ENCODE assay signal across 10 mouse cellular contexts in genomic region chr2:110710055-110710720, GRCm38 (mm10). TPM values are rescaled to one million over a fixed set of nuclear protein-coding genes. Genes with fewer than 3 reads are reported as not detected.
DNase-seq lines count a peak whose midpoint lies in the region; ATAC-seq and TF ChIP-seq lines count a peak whose summit lies in the region.
"Had no signal": no experiment of that assay in that cellular context is flagged by ENCODE, and none has a peak within 500 bp of the region (broad histone marks: within the 10 kb centered on the region; RNA-seq: fewer than 3 reads in every experiment).

No protein-coding gene starts in this region.

- 84% methylated on average over 10 of the region's 10 CpGs for WGBS in hindbrain, embryonic 13.5 days

- no peak overlapping the region for H3K27ac ChIP-seq in gastrocnemius, adult 2 months
- no peak overlapping the region for H3K27ac ChIP-seq in hindbrain, embryonic 13.5 days
- H3K27ac ChIP-seq: neural tube, embryonic 13.5 days had no signal

- DNase-seq in gastrocnemius, adult 2 months: peak; percentile 46
- DNase-seq in gastrocnemius, postnatal 4 days (ENCODE audit: low spot score in 2 of 2): no peak
- DNase-seq in adrenal gland, postnatal 25 days: peak; percentile 4
- peak; percentile 13 to 35 for DNase-seq in heart, adult 9 months (ENCODE audit: low spot score in 2 of 2)
- DNase-seq in lung, postnatal 14 days: peak; percentile 13
- DNase-seq in retina, embryonic 14.5 days (ENCODE audit: low spot score): no peak

- H3K9ac ChIP-seq in hindbrain, embryonic 13.5 days: no peak overlapping the region
- H3K9ac ChIP-seq: neural tube, embryonic 13.5 days had no signal

- no peaks in the 10 kb centered on the region for H3K4me1 ChIP-seq in hindbrain, embryonic 13.5 days (replicated peaks)
- H3K4me1 ChIP-seq: neural tube, embryonic 13.5 days had no signal

- H3K27me3 ChIP-seq in hindbrain, embryonic 13.5 days: no peaks in the 10 kb centered on the region
- H3K27me3 ChIP-seq: neural tube, embryonic 13.5 days had no signal

- no peaks in the 10 kb centered on the region for H3K9me3 ChIP-seq in hindbrain, embryonic 13.5 days
- H3K9me3 ChIP-seq: neural tube, embryonic 13.5 days had no signal

- no peak overlapping the region for H3K4me2 ChIP-seq in hindbrain, embryonic 13.5 days
- H3K4me2 ChIP-seq: neural tube, embryonic 13.5 days had no signal

- ATAC-seq in hindbrain, embryonic 13.5 days (ENCODE audit: low FRiP score): no peak
- ATAC-seq in inflammation-experienced regulatory T-cells, adult 6 months: no peak

- intact Hi-C loops in gastrocnemius, adult 2 months (cut with DNase I): no loop called here

- no peaks in the 10 kb centered on the region for H3K36me3 ChIP-seq in hindbrain, embryonic 13.5 days
- H3K36me3 ChIP-seq: neural tube, embryonic 13.5 days had no signal

- no peak for TF ChIP-seq CTCF in gastrocnemius, adult 2 months (IDR thresholded peaks at IDR 0.05)

- H3K4me3 ChIP-seq in gastrocnemius, adult 2 months: no peak overlapping the region
- no peak overlapping the region for H3K4me3 ChIP-seq in hindbrain, embryonic 13.5 days
- H3K4me3 ChIP-seq: neural tube, embryonic 13.5 days had no signal

RNA-seq across cellular contexts. Expression of gene Muc15, which starts 11.0 kb away (rescaled TPM):
- total RNA-seq in gastrocnemius, adult 2 months (2021): under 1 TPM in 1 of 2 experiments, not detected in 1; 0.11 TPM
- under 1 TPM in 1 of 2 experiments, not detected in 1; 0.08 TPM for total RNA-seq in gastrocnemius, postnatal 4 days (2021)
- not detected in 2 replicates for total RNA-seq in adrenal gland, postnatal 25 days (2021)
- polyA plus RNA-seq in hindbrain, embryonic 13.5 days (2015; fragmentation: Nextera tagmentation; extraction: Ambion mirVana): 0.08 TPM in 1 of 2 replicates, not detected in the other
- not detected for polyA plus RNA-seq in inflammation-experienced regulatory T-cells, adult 6 months (2017; shearing (Covaris generic))
- total RNA-seq: liver, adult 2 months had no signal
- polyA plus RNA-seq: liver, adult 2 months; neural tube, embryonic 13.5 days had no signal

Comparison
In these comparisons a context has a peak if more than half of its experiments do, and no peak if none do; other contexts are left out.
1. DNase-seq: peak in gastrocnemius, adult 2 months (single experiment), adrenal gland, postnatal 25 days (single experiment), heart, adult 9 months (2 of 2) and lung, postnatal 14 days (single experiment); none in gastrocnemius, postnatal 4 days (0 of 2) and retina, embryonic 14.5 days (single experiment).